Mouse (Mus musculus): ENCODE measurements at regions not wholly inside any gene's neighbourhood (a gene's known extent, or its start where the extent isn't known, plus 50 kb on each side); places are given as distances from the start of the nearest gene placed in this dataset.

DNA sequence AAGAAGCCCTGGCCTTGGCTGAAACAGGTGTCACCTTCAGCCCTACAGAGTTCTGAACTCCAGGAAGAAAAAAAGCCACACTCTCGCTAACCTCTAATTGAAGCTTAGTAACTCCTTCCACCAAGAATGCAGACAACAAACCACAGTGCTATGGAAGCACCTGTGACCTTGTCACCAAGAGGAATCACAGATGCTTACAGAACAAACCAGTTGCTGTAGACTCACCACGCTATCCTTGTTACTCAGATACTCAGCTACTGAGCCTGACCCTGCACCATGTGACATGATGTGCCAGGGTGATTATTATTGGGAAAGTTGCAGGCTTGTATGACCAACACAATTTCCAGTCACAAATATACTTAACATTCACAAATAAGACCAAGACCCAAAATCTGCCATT is 104.6 kb downstream of the Sp3 start:
- no peak for DNase-seq (ENCODE audit: low read depth, low spot score)

DNA sequence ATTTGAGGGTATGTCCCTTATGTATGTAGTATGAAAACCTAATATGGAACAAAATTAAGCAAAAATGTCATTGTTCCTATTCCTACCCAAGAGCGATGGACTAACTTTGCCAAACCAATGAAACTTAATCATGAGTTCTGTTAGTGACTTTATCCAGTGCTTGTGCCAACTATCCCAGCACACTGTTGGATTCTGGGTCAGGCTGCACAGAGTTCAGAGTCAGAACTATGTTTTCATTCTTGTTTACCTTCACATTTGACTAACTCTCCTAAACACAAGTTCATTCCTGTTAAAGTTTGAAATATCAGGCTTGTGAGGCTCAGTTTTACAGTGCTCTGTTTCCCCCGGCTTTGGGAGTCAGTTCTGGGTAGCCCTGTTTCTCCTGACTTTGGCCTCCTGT is 100.2 kb downstream of the Sp3 start:
- no peak for DNase-seq (ENCODE audit: low read depth, low spot score)

DNA sequence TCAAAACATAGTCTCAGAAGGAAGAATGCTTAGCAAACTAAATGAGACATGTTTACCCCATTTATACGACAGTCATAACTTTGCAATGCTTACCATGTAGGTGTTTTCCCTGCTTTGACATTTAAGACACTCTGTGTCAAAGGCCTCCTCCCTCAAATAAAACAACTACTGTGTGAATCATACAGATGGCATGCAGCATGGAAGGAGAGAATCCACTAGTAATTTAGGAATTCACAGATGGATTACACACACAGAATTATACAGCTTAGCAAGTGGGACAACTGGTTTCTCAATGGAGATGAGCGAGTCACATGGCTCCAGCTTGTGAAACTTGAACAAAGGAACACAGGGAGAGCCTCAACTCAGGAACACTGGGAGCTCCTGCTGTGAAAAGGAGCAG is 98.7 kb downstream of the Sp3 start:
- peak; percentile 23 for DNase-seq (ENCODE audit: low read depth, low spot score)

DNA sequence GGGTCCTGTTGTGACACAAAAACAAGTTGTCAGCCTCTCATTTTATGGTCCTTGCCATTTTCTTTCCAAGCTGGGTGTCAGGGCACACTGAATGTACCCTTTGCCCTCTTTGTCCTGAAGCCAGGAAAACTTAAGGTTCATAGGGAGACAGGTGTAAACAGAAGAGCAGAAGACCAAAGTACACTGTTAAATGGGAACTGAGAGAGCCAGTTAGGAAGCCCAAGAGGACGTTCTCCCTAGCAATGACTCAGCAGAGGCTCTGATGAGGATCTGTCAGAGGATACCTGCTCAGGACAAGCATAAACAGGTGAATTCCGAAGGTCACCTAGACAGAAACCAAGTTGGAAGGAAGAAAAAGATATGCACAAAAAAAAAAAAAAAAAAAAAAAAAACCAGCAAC is 94.0 kb downstream of the Sp3 start:
- no peak for DNase-seq (ENCODE audit: low read depth, low spot score)
